Mouse (Mus musculus): ENCODE data around the gene Uckl1.

The Uckl1 gene

GRCm38 (mm10) chr2:181589732-181590105 lies 5.0 kb upstream of the Uckl1 start:
- DNase-seq (ENCODE audit: low spot score in 2 of 2) = peak; percentile 11 to 58

GRCm38 (mm10) chr2:181589011-181589731 lies 4.5 kb upstream of the Uckl1 start:
- peak; percentile 11 to 57 for DNase-seq (ENCODE audit: low spot score in 2 of 2)

DNA sequence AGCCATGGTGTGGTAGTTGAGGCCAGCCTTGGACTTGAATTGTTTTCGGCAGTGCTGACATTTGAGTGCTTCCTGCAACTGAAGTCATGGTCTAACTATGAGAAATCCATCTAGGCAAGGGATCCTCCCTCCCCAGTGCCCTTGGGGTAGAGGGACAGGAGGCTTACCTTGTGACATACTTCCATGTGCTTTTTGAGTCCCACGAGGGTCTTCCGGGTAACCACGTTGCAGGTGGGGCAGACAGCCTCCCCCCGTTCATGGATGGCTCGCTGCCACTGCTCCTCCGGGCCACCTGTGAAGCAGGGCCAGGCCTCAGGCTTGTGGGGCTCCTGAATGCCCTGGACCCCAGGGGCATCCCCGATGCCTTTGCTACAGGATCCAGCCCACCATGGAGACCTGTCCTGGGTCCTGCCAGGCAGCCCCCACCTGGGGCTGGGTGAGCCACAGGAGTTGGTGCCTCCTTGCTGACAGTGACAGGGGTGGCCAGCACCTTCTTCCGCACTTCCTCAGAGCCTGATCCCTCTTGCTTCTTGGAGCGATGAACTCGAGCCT lies 3.6 kb upstream of the Uckl1 start:
- DNase-seq (ENCODE audit: low spot score in 2 of 2) = peak in 1 of 2 experiments; percentile 11

DNA sequence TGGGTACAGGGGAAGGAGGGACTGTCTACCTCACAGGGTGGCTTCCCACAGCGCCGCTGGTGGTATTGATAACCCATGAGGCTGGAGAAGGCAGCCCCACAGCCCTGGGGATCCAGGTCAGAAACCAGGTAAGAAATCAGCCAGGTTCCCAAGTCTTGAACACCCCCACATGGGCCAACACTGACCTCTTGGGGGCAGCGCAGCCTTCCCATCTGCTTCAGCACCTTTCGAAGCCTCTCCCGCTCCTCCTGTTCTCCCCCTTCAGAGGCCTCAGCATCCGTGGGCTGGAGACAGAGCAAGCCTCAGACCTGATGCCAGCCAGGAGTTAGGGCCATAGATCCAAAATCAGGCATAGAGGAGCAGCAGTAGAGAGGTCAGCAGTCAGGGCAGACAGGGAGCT lies 3.1 kb upstream of the Uckl1 start:
- peak; percentile 12 to 58 for DNase-seq (ENCODE audit: low spot score in 2 of 2)

- peak in 1 of 2 experiments; percentile 57 for DNase-seq (ENCODE audit: low spot score in 2 of 2)
Measured at GRCm38 (mm10) chr2:181586124-181586523, 1.4 kb upstream of the Uckl1 start.

DNA sequence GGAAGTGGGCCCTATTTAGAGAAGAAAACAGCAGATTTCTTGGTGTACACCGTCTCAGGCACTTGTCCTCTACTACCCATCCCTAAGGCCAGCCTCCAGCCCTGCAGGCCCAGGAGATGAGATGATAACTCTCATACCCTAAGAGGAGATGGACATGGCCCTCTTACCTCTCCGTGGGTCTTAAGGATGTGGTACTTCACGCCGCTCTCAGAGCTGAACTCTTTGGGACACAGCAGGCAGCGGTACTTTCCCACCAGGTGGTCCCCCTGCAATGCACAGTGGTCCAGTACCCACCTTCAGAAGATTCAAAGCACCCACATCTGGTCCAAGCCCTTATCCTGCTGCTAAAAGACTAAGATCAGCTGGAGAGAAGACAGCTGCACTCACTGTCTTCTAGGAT lies 814 bp upstream of the Uckl1 start:
- peak in 1 of 2 experiments; percentile 57 for DNase-seq (ENCODE audit: low spot score in 2 of 2)

DNA sequence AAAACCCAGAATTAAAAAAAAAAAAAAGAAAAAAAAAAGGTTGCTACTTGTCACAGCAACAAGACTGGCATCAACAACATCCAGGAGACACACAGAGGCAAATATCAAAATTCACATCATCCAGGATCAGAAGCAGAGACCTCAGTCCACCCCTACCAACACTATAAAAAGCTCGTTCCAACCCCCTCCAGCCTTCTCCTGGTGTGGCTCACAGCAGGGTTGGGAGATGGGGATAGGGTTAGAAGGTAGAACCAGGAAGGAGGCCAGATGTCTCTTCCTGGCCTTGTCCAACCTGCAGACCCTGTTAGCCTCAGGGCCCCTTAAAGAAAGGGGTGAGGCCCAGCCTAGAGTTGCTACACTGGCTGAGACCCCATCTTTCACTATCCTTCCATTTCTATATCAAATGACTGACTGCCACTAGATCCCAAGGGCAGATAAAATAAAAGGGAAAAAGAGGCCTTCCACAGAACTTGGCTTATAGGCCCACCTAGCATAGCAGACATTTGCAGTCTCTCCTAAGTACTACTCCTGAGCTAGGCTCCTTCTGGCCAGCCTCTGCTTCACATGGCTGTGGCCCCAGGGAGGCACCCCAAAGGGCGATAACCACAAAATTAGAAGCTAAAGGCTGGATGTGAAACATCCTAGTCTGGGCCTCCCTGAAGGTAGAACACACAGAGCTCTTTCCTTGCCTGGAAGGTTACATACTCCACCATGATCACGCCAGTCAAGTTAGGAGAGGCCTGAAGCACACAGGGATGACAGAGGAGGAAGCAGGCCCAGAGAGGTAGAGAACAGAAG lies 1.0 kb downstream of the Uckl1 start:
- peak in 1 of 2 experiments; percentile 53 for DNase-seq (ENCODE audit: low spot score in 2 of 2)

- peak; percentile 11 to 53 for DNase-seq (ENCODE audit: low spot score in 2 of 2)
Measured at GRCm38 (mm10) chr2:181582939-181583338, 1.8 kb downstream of the Uckl1 start.

DNA sequence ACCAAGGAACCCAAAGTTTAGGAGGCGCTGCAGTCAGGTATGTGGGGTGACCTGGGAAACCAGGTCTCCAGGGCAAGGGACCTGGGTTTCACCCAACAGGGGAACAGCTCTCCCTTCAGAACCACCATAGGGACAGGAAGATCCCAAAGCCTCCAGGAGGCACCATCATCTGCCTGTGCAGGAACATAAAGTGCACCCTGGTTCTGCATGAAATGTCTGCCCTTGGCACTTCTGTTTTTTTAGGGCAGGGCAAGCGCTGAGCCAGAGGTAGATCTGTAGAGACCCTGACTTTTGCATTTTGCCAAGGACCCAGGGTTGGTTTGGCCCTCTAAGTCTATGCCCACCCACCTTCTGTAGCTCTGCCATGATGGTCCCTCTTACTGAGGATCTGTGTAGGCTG lies 2.3 kb downstream of the Uckl1 start:
- DNase-seq (ENCODE audit: low spot score in 2 of 2) = peak; percentile 13 to 61

- peak; percentile 84 to 92 for DNase-seq (ENCODE audit: low spot score in 2 of 2)
Measured at GRCm38 (mm10) chr2:181581402-181582120, 3.1 kb downstream of the Uckl1 start.

GRCm38 (mm10) chr2:181581016-181581401 lies 3.7 kb downstream of the Uckl1 start:
- DNase-seq (ENCODE audit: low spot score in 2 of 2) = peak; percentile 81 to 92

GRCm38 (mm10) chr2:181580131-181580772 lies 4.4 kb downstream of the Uckl1 start:
- DNase-seq (ENCODE audit: low spot score in 2 of 2) = peak in 1 of 2 experiments; percentile 53

DNA sequence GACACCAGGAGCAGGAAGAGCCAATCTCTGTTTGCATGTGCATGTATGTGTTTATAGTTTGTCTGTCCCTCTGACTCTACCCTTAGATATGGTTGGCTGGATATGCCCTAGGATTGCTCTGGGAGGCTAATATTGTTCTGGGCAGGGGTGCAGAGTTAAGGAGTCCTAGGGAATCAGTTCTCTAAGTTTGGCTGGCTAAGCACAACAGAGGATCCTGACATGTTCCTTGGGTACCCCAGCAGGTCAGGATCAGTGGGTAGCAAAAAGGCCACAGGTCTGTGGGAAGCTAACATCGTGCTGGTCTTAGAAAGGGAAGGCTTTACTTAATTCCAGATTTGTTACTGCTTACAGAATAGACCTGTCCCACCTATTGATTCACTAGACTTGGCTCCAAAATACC lies 5.0 kb downstream of the Uckl1 start:
- peak in 1 of 2 experiments; percentile 52 for DNase-seq (ENCODE audit: low spot score in 2 of 2)

- peak; percentile 11 to 60 for DNase-seq (ENCODE audit: low spot score in 2 of 2)
Measured at GRCm38 (mm10) chr2:181578790-181579618, 5.7 kb downstream of the Uckl1 start.

- peak; percentile 18 to 59 for DNase-seq (ENCODE audit: low spot score in 2 of 2)
Measured at GRCm38 (mm10) chr2:181577981-181578581, 6.6 kb downstream of the Uckl1 start.

DNA sequence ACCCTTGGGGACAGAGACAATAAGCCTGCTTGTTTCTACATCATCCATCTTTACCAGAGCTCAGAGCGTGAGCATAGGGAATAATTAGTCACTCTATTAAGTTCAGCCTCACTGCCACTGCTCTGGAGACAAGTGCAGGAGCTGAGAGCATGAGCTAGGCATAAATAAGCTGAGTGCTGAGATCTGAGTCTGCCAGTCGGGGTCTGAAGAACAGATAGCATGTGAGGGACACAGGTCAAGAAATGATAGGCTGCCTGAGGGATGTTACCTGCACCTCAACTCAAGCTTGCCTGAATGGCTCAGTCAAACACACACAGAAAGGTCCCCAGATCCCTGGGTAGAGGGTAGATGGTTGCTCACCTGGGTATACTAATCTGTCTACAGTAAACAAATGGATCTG lies 7.6 kb downstream of the Uckl1 start:
- DNase-seq (ENCODE audit: low spot score in 2 of 2) = peak in 1 of 2 experiments; percentile 55

DNA sequence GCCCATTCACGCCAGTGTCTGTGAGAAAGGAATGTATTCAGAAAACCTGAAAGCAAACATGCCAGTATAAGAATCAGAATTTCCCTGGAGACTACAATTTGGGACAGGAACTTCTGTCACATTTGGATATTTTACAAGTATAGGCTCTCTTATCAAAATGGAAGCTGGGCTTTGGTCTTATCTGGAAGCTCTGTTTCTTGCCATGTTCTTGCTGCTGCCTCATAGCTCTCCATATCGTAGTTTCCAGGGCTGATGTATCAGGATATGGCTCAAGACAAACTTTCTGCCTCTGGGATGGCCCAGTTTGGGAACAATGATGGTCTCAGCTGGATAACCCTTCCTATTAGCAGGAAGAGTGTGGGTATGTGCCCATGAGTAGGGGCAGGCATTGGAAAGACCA lies 8.1 kb downstream of the Uckl1 start:
- DNase-seq (ENCODE audit: low spot score in 2 of 2) = peak in 1 of 2 experiments; percentile 50

GRCm38 (mm10) chr2:181574921-181575545 lies 9.7 kb downstream of the Uckl1 start:
- peak in 1 of 2 experiments; percentile 58 for DNase-seq (ENCODE audit: low spot score in 2 of 2)

DNA sequence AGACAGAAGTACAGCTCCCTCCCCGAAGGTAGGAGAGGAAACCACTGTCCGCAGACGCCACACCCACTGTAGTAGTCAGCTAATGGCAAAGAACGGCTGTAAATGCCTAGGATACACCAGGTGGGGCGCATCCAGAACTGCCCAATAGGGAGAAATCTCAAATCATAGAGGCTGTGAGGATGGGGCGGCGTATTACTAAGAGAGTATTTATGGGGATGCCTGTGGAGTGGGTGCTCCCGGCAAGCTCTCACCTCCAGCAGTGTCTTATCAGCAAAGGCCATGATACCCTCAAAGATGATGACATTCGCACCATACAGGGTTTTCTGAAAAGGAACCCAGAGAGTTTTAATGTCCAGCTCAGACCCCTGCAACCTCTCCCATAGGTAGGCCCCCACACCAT lies 10.7 kb downstream of the Uckl1 start:
- peak in 1 of 2 experiments; percentile 55 for DNase-seq (ENCODE audit: low spot score in 2 of 2)

Data from spleen, postnatal 4 days (tissue).